Mouse (Mus musculus) kidney, embryonic 15.5 days (tissue): ENCODE results near the gene Nr2c1. TPM values are rescaled to one million over a fixed set of nuclear protein-coding genes. Genes with fewer than 3 reads are reported as not detected.
A peak's percentile ranks its signal among the peaks of the same experiment; 100 is the strongest.

Experiments used
- ATAC-seq: fragments of 200-750 bp; cut with Nextera tagmentation; replicated peaks from 2 replicates; pipeline ENCODE4 v1.8.0; 2017; ENCODE audit warnings: moderate TSS enrichment; ENCODE audit not compliant: low FRiP score
- H3K27ac ChIP-seq: fragments of 300-500 bp; sonication (generic); 2 replicates; pipeline ENCODE4 v1.5.1; 2015; ENCODE audit warnings: mild to moderate bottlenecking, inconsistent platforms
- H3K27me3 ChIP-seq: fragments of 300-500 bp; sonication (generic); 2 replicates; pipeline ENCODE4 v1.6.1; 2015; ENCODE audit warnings: inconsistent platforms
- H3K36me3 ChIP-seq: fragments of 300-500 bp; sonication (generic); 2 replicates; pipeline ENCODE4 v1.6.1; 2015; ENCODE audit warnings: inconsistent platforms
- H3K4me1 ChIP-seq: fragments of 300-500 bp; sonication (generic); 2 replicates; pipeline ENCODE4 v1.6.1; 2015; ENCODE audit warnings: inconsistent platforms
- H3K4me2 ChIP-seq: fragments of 300-500 bp; sonication (generic); 2 replicates; pipeline ENCODE4 v1.6.1; 2015; ENCODE audit warnings: moderate library complexity, mild to moderate bottlenecking, inconsistent platforms
- H3K4me3 ChIP-seq: fragments of 300-500 bp; sonication (generic); replicated peaks from 2 replicates; pipeline ENCODE4 v1.5.1; 2015; ENCODE audit warnings: mild to moderate bottlenecking, inconsistent platforms
- H3K9ac ChIP-seq: fragments of 300-500 bp; sonication (generic); 2 replicates; pipeline ENCODE4 v1.6.1; 2015; ENCODE audit warnings: mild to moderate bottlenecking, inconsistent platforms
- H3K9me3 ChIP-seq: fragments of 300-500 bp; sonication (generic); replicated peaks from 2 replicates; pipeline ENCODE4 v1.6.1; 2016; ENCODE audit warnings: inconsistent platforms
- WGBS: fragments of 180-500 bp; shearing (Covaris S2); methylation state at CpG from one replicate; pipeline ENCODE4 v1.1.7; 2015; ENCODE audit warnings: mixed read lengths; 5-methylcytosine and 5-hydroxymethylcytosine counted together
- polyA plus RNA-seq: library from polyadenylated mRNA; unstranded; fragments of >200 nt; fragmentation: Nextera tagmentation; extraction: Ambion mirVana; gene quantifications from 2 replicates; pipeline ENCODE4 v1.2.1, GENCODE M21; 2015

Nr2c1 gene
- polyA plus RNA-seq, result 8.5 and 9.7 TPM in 2 replicates

GRCm38 (mm10) chr10:94147756-94148531 is at the start of gene Nr2c1:
Nr2c1 (plus strand) TSS chr10:94148023.
- ATAC-seq, result peak; percentile 94
- Histone ChIP-seq H3K9ac (peak within 1 kb of the TSS; percentile 76), H3K4me3 (peak within 1 kb of the TSS; percentile 85), H3K9me3 (no peaks in the 10 kb centered on the region), H3K27ac (peak within 1 kb of the TSS; percentile 95), H3K4me1 (peaks cover 23% of the 10 kb centered on the region), H3K27me3 (no peaks in the 10 kb centered on the region), H3K4me2 (peak within 1 kb of the TSS; percentile 64), H3K36me3 (no peaks in the 10 kb centered on the region)
- under 1% methylated on average over 64 of the region's 64 CpGs for WGBS

DNA sequence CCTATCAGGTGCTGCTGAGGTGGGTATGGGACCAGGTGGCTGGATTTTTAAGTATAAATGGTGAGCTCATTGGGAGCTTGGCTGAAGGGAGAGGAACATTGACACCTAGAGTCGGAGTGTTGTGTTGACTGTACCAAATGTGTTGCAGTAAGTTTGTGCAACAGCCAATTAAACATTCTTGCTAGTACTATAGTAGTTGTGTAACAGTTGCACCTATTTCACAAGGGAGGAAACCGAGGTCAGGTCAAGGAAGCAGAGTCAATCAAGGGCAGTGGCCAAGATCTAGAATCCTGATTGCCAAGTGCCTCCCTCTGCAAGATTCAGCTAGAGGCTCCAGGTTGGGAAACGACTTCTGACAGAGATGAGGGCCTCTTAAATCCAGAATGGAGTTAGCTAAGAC is 49.7 kb upstream of the Nr2c1 start:
- Histone ChIP-seq H3K9me3 (no peaks in the 10 kb centered on the region), H3K27me3 (no peaks in the 10 kb centered on the region), H3K4me3 (no peak overlapping the region), H3K4me2 (no peak overlapping the region), H3K36me3 (0 out of 2 replicates have a peak, but pooled peaks cover 2% of the 10 kb centered on the region), H3K4me1 (no peaks in the 10 kb centered on the region), H3K9ac (no peak overlapping the region), H3K27ac (no peak overlapping the region)
- ATAC-seq, result no peak
- WGBS, result 84% methylated on average over 3 of the region's 3 CpGs

- H3K27ac ChIP-seq, result no peak overlapping the region
- no peaks in the 10 kb centered on the region for H3K9me3 ChIP-seq
- H3K36me3 ChIP-seq, result peaks cover 11% of the 10 kb centered on the region; the same call in 1 of the 2 replicates
- no peaks in the 10 kb centered on the region for H3K27me3 ChIP-seq
- WGBS, result 93% methylated on average over 10 of the region's 10 CpGs
- no peak overlapping the region for H3K9ac ChIP-seq
- no peak overlapping the region for H3K4me3 ChIP-seq
- H3K4me2 ChIP-seq, result no peak overlapping the region
- no peak for ATAC-seq
- no peaks in the 10 kb centered on the region for H3K4me1 ChIP-seq
These were observed 42.3 kb upstream of the Nr2c1 start for GRCm38 (mm10) chr10:94105498-94105897.

GRCm38 (mm10) chr10:94107168-94107567 is 40.7 kb upstream of the Nr2c1 start:
- no peaks in the 10 kb centered on the region for H3K27me3 ChIP-seq
- 24% methylated on average over 4 of the region's 4 CpGs for WGBS
- H3K4me1 ChIP-seq, result no peaks in the 10 kb centered on the region
- H3K4me3 ChIP-seq, result no peak overlapping the region
- 0 out of 2 replicates have a peak overlapping the region, but pooled peaks have one; percentile 9 for H3K27ac ChIP-seq
- no peak overlapping the region for H3K4me2 ChIP-seq
- H3K9me3 ChIP-seq, result no peaks in the 10 kb centered on the region
- ATAC-seq, result no peak
- no peak overlapping the region for H3K9ac ChIP-seq
- peaks cover 11% of the 10 kb centered on the region; the same call in 1 of the 2 replicates for H3K36me3 ChIP-seq

DNA sequence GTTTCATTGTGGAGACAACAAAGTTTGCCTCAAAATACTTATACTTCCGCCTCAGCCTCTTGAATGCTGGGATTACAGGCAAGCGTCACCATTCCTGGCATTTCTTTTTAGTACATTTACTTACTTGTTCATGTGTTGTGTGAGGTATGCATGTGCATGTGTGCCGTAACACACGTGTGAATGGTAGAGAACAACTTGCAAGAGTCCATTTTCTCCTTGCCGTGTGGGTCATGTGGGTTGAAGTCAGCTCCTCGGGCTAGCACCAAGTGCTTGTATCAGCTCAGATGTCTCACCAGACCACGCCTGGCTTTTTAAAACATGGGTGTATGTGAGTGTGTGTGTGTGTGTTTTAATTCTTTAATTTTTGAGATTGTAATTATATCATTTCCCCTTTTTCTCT is 40.2 kb upstream of the Nr2c1 start:
- no peaks in the 10 kb centered on the region for H3K9me3 ChIP-seq
- H3K9ac ChIP-seq, result no peak overlapping the region
- no peak overlapping the region for H3K4me3 ChIP-seq
- no peak for ATAC-seq
- 89% methylated on average over 7 of the region's 7 CpGs for WGBS
- no peaks in the 10 kb centered on the region for H3K4me1 ChIP-seq
- no peaks in the 10 kb centered on the region for H3K27me3 ChIP-seq
- no peak overlapping the region for H3K4me2 ChIP-seq
- 0 out of 2 replicates have a peak overlapping the region, but pooled peaks have one; percentile 13 for H3K27ac ChIP-seq
- H3K36me3 ChIP-seq, result peaks cover 11% of the 10 kb centered on the region; the same call in 1 of the 2 replicates

- Histone ChIP-seq H3K27me3 (no peaks in the 10 kb centered on the region), H3K9ac (no peak overlapping the region), H3K4me3 (no peak overlapping the region), H3K36me3 (peaks cover 6% of the 10 kb centered on the region; the same call in 1 of the 2 replicates), H3K9me3 (no peaks in the 10 kb centered on the region), H3K27ac (no peak overlapping the region), H3K4me2 (no peak overlapping the region), H3K4me1 (no peaks in the 10 kb centered on the region)
- 91% methylated on average over 6 of the region's 6 CpGs for WGBS
- ATAC-seq, result no peak
These were observed 39.0 kb upstream of the Nr2c1 start for GRCm38 (mm10) chr10:94108791-94109190.

GRCm38 (mm10) chr10:94110834-94111754 is 36.7 kb upstream of the Nr2c1 start:
- Histone ChIP-seq H3K27ac (no peak overlapping the region), H3K9ac (no peak overlapping the region), H3K4me2 (no peak overlapping the region), H3K27me3 (no peaks in the 10 kb centered on the region), H3K36me3 (0 out of 2 replicates have a peak, but pooled peaks cover 4% of the 10 kb centered on the region), H3K4me1 (peaks cover 6% of the 10 kb centered on the region; the same call in 1 of the 2 replicates), H3K9me3 (no peaks in the 10 kb centered on the region), H3K4me3 (no peak overlapping the region)
- no peak for ATAC-seq
- 69% methylated on average over 9 of the region's 9 CpGs for WGBS

- Histone ChIP-seq H3K4me2 (no peak overlapping the region), H3K27me3 (no peaks in the 10 kb centered on the region), H3K4me3 (no peak overlapping the region), H3K9ac (no peak overlapping the region), H3K36me3 (0 out of 2 replicates have a peak, but pooled peaks cover 4% of the 10 kb centered on the region), H3K4me1 (peaks cover 7% of the 10 kb centered on the region; the same call in 1 of the 2 replicates), H3K27ac (no peak overlapping the region), H3K9me3 (no peaks in the 10 kb centered on the region)
- no peak for ATAC-seq
- WGBS, result 80% methylated on average over 3 of the region's 3 CpGs
These were observed 35.6 kb upstream of the Nr2c1 start for GRCm38 (mm10) chr10:94112207-94112606.

DNA sequence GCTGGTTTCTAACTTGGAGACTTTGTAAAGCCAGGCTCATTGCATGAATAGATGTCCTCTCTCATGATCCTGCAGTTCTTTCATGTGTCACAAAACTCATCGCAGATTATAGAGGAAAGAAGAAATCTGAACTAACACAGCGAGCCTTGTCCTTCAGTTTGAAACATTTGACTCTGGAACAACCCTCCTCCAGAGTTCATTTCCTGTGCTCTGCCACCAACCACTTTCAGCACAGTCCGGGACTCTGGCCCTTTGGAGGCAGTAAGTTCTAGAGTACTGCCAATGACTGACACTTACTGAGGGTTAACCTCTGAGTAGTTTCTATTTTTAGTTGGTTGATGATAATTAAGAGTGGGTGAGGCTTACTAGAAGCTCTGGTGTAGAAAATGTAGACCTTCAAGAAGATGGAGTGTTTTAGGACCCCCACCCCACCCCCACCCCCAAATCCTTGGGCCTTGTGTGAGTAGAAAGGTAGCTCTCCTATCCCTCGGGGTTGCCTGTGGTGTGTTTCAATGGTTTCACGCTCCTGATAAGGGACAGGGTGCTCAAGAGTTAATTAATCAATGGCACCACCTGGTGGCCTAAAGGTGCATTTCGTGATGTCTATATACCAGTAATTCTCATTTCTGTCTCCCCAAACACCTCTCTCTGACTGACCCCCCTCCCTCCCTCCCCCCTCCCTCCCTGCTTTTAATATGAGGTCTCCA is 31.8 kb upstream of the Nr2c1 start:
- 21% methylated on average over 6 of the region's 6 CpGs for WGBS
- Histone ChIP-seq H3K4me3 (no peak overlapping the region), H3K4me1 (peaks cover 7% of the 10 kb centered on the region; the same call in 1 of the 2 replicates), H3K27ac (no peak overlapping the region), H3K9me3 (no peaks in the 10 kb centered on the region), H3K9ac (no peak overlapping the region), H3K4me2 (no peak overlapping the region), H3K36me3 (peaks cover 1% of the 10 kb centered on the region; the same call in 1 of the 2 replicates), H3K27me3 (no peaks in the 10 kb centered on the region)
- peak; percentile 75 for ATAC-seq

DNA sequence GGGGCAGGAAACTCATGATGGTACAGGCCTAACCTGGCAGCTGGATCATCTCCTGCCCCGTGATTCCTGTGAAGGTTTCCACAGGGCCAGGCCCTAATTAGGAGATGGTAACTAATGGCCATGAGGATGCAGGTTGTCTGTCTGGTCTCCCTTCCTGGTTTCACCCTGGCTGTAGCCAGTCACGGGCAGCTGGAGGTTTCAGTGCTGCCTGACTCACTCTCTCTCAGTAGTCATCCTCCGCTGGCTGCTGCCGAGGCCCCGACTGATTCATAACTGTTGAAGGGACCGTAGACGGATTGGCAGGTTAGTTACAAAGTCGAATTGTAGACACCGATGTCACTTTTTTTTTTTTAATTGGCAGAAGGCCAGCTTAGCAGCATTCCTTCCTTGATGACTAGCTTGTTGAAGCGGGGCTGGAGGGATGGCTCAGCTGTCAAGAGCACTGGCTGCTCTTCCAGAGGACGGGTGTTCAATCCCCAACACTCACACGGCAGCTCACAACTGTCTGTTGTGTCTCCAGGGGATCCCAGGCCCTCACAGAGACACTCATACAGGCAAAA is 31.0 kb upstream of the Nr2c1 start:
- H3K9ac ChIP-seq, result no peak overlapping the region
- H3K27me3 ChIP-seq, result no peaks in the 10 kb centered on the region
- no peak overlapping the region for H3K4me2 ChIP-seq
- H3K4me1 ChIP-seq, result peaks cover 7% of the 10 kb centered on the region; the same call in 1 of the 2 replicates
- no peaks in the 10 kb centered on the region for H3K9me3 ChIP-seq
- peaks cover 9% of the 10 kb centered on the region; the same call in 1 of the 2 replicates for H3K36me3 ChIP-seq
- ATAC-seq, result 0 out of 2 replicates have a peak, but pooled peaks have one; percentile 40
- WGBS, result 69% methylated on average over 12 of the region's 12 CpGs
- no peak overlapping the region for H3K4me3 ChIP-seq
- no peak overlapping the region for H3K27ac ChIP-seq

- H3K4me3 ChIP-seq, result no peak overlapping the region
- H3K27me3 ChIP-seq, result no peaks in the 10 kb centered on the region
- H3K36me3 ChIP-seq, result peaks cover 10% of the 10 kb centered on the region
- WGBS, result 89% methylated on average over 3 of the region's 3 CpGs
- no peak overlapping the region for H3K9ac ChIP-seq
- no peaks in the 10 kb centered on the region for H3K9me3 ChIP-seq
- no peak overlapping the region for H3K4me2 ChIP-seq
- ATAC-seq, result no peak
- peaks cover 7% of the 10 kb centered on the region; the same call in 1 of the 2 replicates for H3K4me1 ChIP-seq
- H3K27ac ChIP-seq, result no peak overlapping the region
These were observed 29.9 kb upstream of the Nr2c1 start for GRCm38 (mm10) chr10:94117916-94118315.
